Mouse (Mus musculus) limb, embryonic 14.5 days (tissue): Measurements from ENCODE around the gene Gak. TPM values are rescaled to one million over a fixed set of nuclear protein-coding genes. Genes with fewer than 3 reads are reported as not detected.

ENCODE experiments used
- ATAC-seq: fragments of 200-750 bp; cut with Nextera tagmentation; 2 replicates; pipeline ENCODE4 v1.8.0; 2017; ENCODE audit warnings: low read depth, moderate number of reproducible peaks, moderate TSS enrichment; ENCODE audit not compliant: low FRiP score
- DNase-seq: peaks from one replicate; pipeline ENCODE4 v3.0.0-alpha.2; 2015; ENCODE audit warnings: low spot score
- H3K27ac ChIP-seq: fragments of 300-500 bp; sonication (generic); replicated peaks from 2 replicates; pipeline ENCODE4 v1.5.1; 2014; ENCODE audit warnings: low read depth, mild to moderate bottlenecking, low read length, moderate library complexity, mixed read lengths
- H3K27me3 ChIP-seq: fragments of 300-500 bp; sonication (generic); 2 replicates; pipeline ENCODE4 v1.6.1; 2014; ENCODE audit warnings: low read length, mixed read lengths; ENCODE audit not compliant: control insufficient read depth, insufficient read depth
- H3K36me3 ChIP-seq: fragments of 300-500 bp; sonication (generic); 2 replicates; pipeline ENCODE4 v1.6.1; 2014; ENCODE audit warnings: mild to moderate bottlenecking, low read length, moderate library complexity, mixed read lengths; ENCODE audit not compliant: control insufficient read depth, insufficient read depth
- H3K4me1 ChIP-seq: fragments of 300-500 bp; sonication (generic); 2 replicates; pipeline ENCODE4 v1.6.1; 2014; ENCODE audit warnings: antibody characterized with exemption, low read length, mixed read lengths; ENCODE audit not compliant: control insufficient read depth, insufficient read depth
- H3K4me2 ChIP-seq: fragments of 300-500 bp; sonication (generic); replicated peaks from 2 replicates; pipeline ENCODE4 v1.6.1; 2014; ENCODE audit warnings: low read depth, mild to moderate bottlenecking, low read length, moderate library complexity; ENCODE audit not compliant: severe bottlenecking
- H3K4me3 ChIP-seq: fragments of 300-500 bp; sonication (generic); replicated peaks from 2 replicates; pipeline ENCODE4 v1.5.1; 2014; ENCODE audit warnings: low read length
- H3K9ac ChIP-seq: fragments of 300-500 bp; sonication (generic); 2 replicates; pipeline ENCODE4 v1.6.1; 2014; ENCODE audit warnings: mild to moderate bottlenecking, low read depth, low read length, moderate library complexity; ENCODE audit not compliant: severe bottlenecking
- H3K9me3 ChIP-seq: fragments of 300-500 bp; sonication (generic); 2 replicates; pipeline ENCODE4 v1.6.1; 2016; ENCODE audit warnings: low read length; ENCODE audit not compliant: control insufficient read depth
- POLR2A ChIP-seq: fragments of 200-500 bp; IDR thresholded peaks from 2 replicates; pipeline ENCODE4 v1.8.0; 2012; ENCODE audit warnings: inconsistent platforms, mild to moderate bottlenecking, moderate library complexity, borderline replicate concordance; ENCODE audit not compliant: insufficient read depth, insufficient read length; ENCODE audit errors: extremely low read depth
- WGBS: fragments of 180-500 bp; shearing (Covaris S2); extraction: QIAGEN DNeasy Blood & Tissue Kit; methylation state at CpG from one replicate; pipeline ENCODE4 v1.1.7; 2014; 5-methylcytosine and 5-hydroxymethylcytosine counted together
- polyA plus RNA-seq, 2 experiments: library from polyadenylated mRNA; depleted of rRNA in 1 of 2; stranded (reverse) in 1 of 2; unstranded in 1 of 2; fragments of >200 nt; fragmentation: Nextera tagmentation in 1 of 2; extraction: Ambion mirVana in 1 of 2; gene quantifications; 2 replicates each; pipeline versions ENCODE4 v1.2.1 to v1.2.3; 2012 to 2014

The Gak gene
- polyA plus RNA-seq, 2 experiments: 46.0 to 55.6 TPM

GRCm38 (mm10) chr5:108655381-108655780, 25.8 kb upstream of the Gak start:
- H3K4me2 ChIP-seq: no peak overlapping the region
- peaks cover 66% of the 10 kb centered on the region for H3K36me3 ChIP-seq
- no peaks in the 10 kb centered on the region for H3K27me3 ChIP-seq
- ATAC-seq (no peak), DNase-seq (no peak)
- no peak overlapping the region for H3K27ac ChIP-seq
- H3K9ac ChIP-seq: no peak overlapping the region
- no peaks in the 10 kb centered on the region for H3K9me3 ChIP-seq
- no peak overlapping the region for H3K4me3 ChIP-seq
- no peak for TF ChIP-seq POLR2A
- peaks cover 8% of the 10 kb centered on the region for H3K4me1 ChIP-seq
- 96% methylated on average over 9 of the region's 9 CpGs for WGBS

GRCm38 (mm10) chr5:108654444-108654990, 25.0 kb upstream of the Gak start:
- no peak overlapping the region for H3K4me2 ChIP-seq
- H3K36me3 ChIP-seq: peaks cover 73% of the 10 kb centered on the region
- ATAC-seq (no peak), DNase-seq (no peak)
- H3K9me3 ChIP-seq: no peaks in the 10 kb centered on the region
- peaks cover 3% of the 10 kb centered on the region for H3K4me1 ChIP-seq
- 94% methylated on average over 10 of the region's 10 CpGs for WGBS
- H3K27ac ChIP-seq: no peak overlapping the region
- H3K9ac ChIP-seq: no peak overlapping the region
- TF ChIP-seq POLR2A: no peak
- no peaks in the 10 kb centered on the region for H3K27me3 ChIP-seq
- no peak overlapping the region for H3K4me3 ChIP-seq

GRCm38 (mm10) chr5:108653341-108653740, 23.8 kb upstream of the Gak start:
- H3K4me3 ChIP-seq: no peak overlapping the region
- no peak overlapping the region for H3K27ac ChIP-seq
- ATAC-seq: no peak
- H3K27me3 ChIP-seq: no peaks in the 10 kb centered on the region
- H3K4me1 ChIP-seq: no peaks in the 10 kb centered on the region
- H3K9me3 ChIP-seq: no peaks in the 10 kb centered on the region
- WGBS: 91% methylated on average over 6 of the region's 6 CpGs
- TF ChIP-seq POLR2A: no peak
- peaks cover 85% of the 10 kb centered on the region for H3K36me3 ChIP-seq
- no peak overlapping the region for H3K9ac ChIP-seq
- DNase-seq: no peak
- no peak overlapping the region for H3K4me2 ChIP-seq

GRCm38 (mm10) chr5:108651823-108652222, 22.3 kb upstream of the Gak start:
- H3K4me1 ChIP-seq: no peaks in the 10 kb centered on the region
- ATAC-seq (peak; percentile 56; the same call in 1 of the 2 replicates), DNase-seq (peak; percentile 64)
- no peak overlapping the region for H3K4me3 ChIP-seq
- WGBS: 55% methylated on average over 1 of the region's 1 CpGs
- no peak overlapping the region for H3K27ac ChIP-seq
- no peak overlapping the region for H3K4me2 ChIP-seq
- H3K27me3 ChIP-seq: no peaks in the 10 kb centered on the region
- no peak for TF ChIP-seq POLR2A
- H3K36me3 ChIP-seq: peaks cover 89% of the 10 kb centered on the region
- no peak overlapping the region for H3K9ac ChIP-seq
- no peaks in the 10 kb centered on the region for H3K9me3 ChIP-seq

GRCm38 (mm10) chr5:108651136-108651720, 21.7 kb upstream of the Gak start:
- no peak overlapping the region for H3K4me2 ChIP-seq
- no peak overlapping the region for H3K4me3 ChIP-seq
- ATAC-seq: no peak
- no peak overlapping the region for H3K9ac ChIP-seq
- 80% methylated on average over 5 of the region's 5 CpGs for WGBS
- H3K27ac ChIP-seq: no peak overlapping the region
- H3K9me3 ChIP-seq: no peaks in the 10 kb centered on the region
- H3K4me1 ChIP-seq: no peaks in the 10 kb centered on the region
- no peaks in the 10 kb centered on the region for H3K27me3 ChIP-seq
- H3K36me3 ChIP-seq: peaks cover 91% of the 10 kb centered on the region
- DNase-seq: no peak
- TF ChIP-seq POLR2A: no peak
